Mouse (Mus musculus): Measurements from ENCODE around the gene Tnfrsf1b.

DNA sequence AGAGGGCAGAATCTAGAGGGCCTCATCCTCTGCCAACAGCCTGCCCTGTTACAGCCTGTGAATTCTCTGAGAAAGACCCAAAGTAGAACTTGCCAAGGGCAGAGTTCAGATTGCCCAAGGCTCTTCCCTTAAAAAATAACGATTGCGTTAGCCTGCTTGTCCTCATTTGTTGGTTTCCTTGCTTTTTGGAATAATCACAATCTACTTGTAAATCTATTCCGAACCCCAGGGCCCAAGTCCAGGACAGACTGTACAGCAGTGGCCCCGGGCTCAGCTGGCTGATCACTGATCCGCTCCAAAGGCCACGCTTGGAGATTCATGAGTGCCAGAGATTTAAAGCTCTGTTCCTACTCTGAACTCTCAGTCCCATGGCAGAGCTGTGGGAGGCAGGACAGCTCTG, 34.3 kb upstream of the Tnfrsf1b start:
- no peak for TF ChIP-seq GATA1 (IDR thresholded peaks at IDR 0.05; ENCODE audit: borderline replicate concordance, low read length)
- no peak for TF ChIP-seq FLI1 (IDR thresholded peaks at IDR 0.05; ENCODE audit: low read length)
